Mouse (Mus musculus) embryonic facial prominence, embryonic 11.5 days (tissue): ENCODE measurements around the gene Sys1. TPM values are rescaled to one million over a fixed set of nuclear protein-coding genes. Genes with fewer than 3 reads are reported as not detected.

ENCODE experiments used
- ATAC-seq: fragments of 200-750 bp; cut with Nextera tagmentation; replicated peaks from 2 replicates; pipeline ENCODE4 v1.8.0; 2017; ENCODE audit warnings: low read depth; ENCODE audit not compliant: insufficient number of reproducible peaks, low FRiP score, low TSS enrichment
- DNase-seq: peaks from one replicate; pipeline ENCODE4 v3.0.0-alpha.2; 2015; ENCODE audit warnings: low spot score
- H3K27ac ChIP-seq: fragments of 300-500 bp; sonication (generic); replicated peaks from 2 replicates; pipeline ENCODE4 v1.5.1; 2014; ENCODE audit warnings: mild to moderate bottlenecking, low read depth, low read length, control low read depth
- H3K27me3 ChIP-seq: fragments of 300-500 bp; sonication (generic); 2 replicates; pipeline ENCODE4 v1.6.1; 2014; ENCODE audit warnings: mild to moderate bottlenecking, low read length, moderate library complexity, mixed read lengths; ENCODE audit not compliant: control insufficient read depth, insufficient read depth
- H3K36me3 ChIP-seq: fragments of 300-500 bp; sonication (generic); replicated peaks from 2 replicates; pipeline ENCODE4 v1.6.1; 2014; ENCODE audit warnings: low read depth, mild to moderate bottlenecking, low read length, moderate library complexity, mixed read lengths; ENCODE audit not compliant: control insufficient read depth, insufficient read depth
- H3K4me1 ChIP-seq: fragments of 300-500 bp; sonication (generic); 2 replicates; pipeline ENCODE4 v1.6.1; 2014; ENCODE audit warnings: low read length, mixed read lengths; ENCODE audit not compliant: control insufficient read depth, insufficient read depth
- H3K4me2 ChIP-seq: fragments of 300-500 bp; sonication (generic); 2 replicates; pipeline ENCODE4 v1.6.1; 2014; ENCODE audit warnings: low read depth, mild to moderate bottlenecking, control low read depth, low read length, moderate library complexity
- H3K4me3 ChIP-seq: fragments of 300-500 bp; sonication (generic); 2 replicates; pipeline ENCODE4 v1.5.1; 2014; ENCODE audit warnings: low read depth, low read length, control low read depth
- H3K9ac ChIP-seq: fragments of 300-500 bp; sonication (generic); replicated peaks from 2 replicates; pipeline ENCODE4 v1.6.1; 2014; ENCODE audit warnings: mild to moderate bottlenecking, control low read depth, low read length
- H3K9me3 ChIP-seq: fragments of 300-500 bp; sonication (generic); replicated peaks from 2 replicates; pipeline ENCODE4 v1.6.1; 2016; ENCODE audit warnings: mild to moderate bottlenecking, low read length, inconsistent platforms, mixed read lengths; ENCODE audit not compliant: control insufficient read depth
- WGBS: fragments of 180-500 bp; shearing (Covaris S2); extraction: QIAGEN DNeasy Blood & Tissue Kit; methylation state at CpG from one replicate; pipeline ENCODE4 v1.1.7; 2014; 5-methylcytosine and 5-hydroxymethylcytosine counted together
- polyA plus RNA-seq: library from polyadenylated mRNA; unstranded; fragments of >200 nt; fragmentation: Nextera tagmentation; extraction: Ambion mirVana; gene quantifications from 2 replicates; pipeline ENCODE4 v1.2.1, GENCODE M21; 2014

The Sys1 gene
- polyA plus RNA-seq, 1 experiment from 2014 or later = 53.3 TPM

DNA sequence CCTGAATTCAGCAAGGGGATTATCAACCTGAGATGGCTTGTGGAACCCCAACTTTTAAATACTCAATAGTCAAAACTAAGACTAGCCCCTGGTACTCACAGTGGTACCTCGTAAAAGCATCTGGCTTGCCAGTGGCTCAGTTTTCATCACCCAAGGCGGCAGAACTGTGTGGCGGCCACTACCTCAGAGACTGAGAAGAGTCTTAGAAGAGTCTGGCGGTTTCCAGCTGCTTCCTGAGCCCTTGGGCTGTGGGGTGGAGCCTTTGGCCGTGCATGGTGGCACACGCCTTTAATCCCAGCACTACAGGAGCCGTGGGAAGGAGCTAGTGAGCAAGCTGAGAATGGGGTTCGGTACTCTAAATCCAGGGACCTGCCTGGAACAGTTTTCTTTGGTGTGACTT lies 65.5 kb downstream of the Sys1 start:
- Histone ChIP-seq H3K4me1 (peaks cover 5% of the 10 kb centered on the region; the same call in 1 of the 2 replicates), H3K9me3 (no peaks in the 10 kb centered on the region), H3K27me3 (no peaks in the 10 kb centered on the region), H3K4me2 (no peak overlapping the region), H3K36me3 (no peaks in the 10 kb centered on the region), H3K27ac (no peak overlapping the region), H3K9ac (no peak overlapping the region), H3K4me3 (no peak overlapping the region)
- DNase-seq (no peak), ATAC-seq (no peak)
- 19% methylated on average over 8 of the region's 8 CpGs for WGBS

DNA sequence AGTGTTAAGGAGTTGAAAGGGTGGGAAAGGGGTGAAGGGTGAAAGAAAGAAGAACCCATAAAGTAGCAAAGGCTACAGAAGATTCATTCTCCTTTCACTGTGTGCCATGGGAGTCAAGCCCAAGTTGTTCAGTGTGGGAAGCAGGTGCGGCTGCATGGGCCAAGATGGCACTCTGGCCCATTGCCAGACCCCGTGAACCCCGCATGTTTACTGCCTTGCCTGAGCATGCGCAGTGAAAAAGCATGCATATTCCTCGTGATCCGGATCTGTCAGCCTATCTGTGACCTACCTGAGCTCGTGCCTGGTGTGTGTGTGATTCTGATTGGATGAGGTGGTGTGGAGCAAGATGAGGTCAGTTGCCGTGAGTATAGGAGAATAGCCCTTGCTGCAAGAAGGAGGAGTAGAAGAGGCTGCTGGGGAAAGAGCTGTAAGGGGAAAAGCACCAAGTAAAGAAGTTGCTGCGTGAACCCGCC lies 66.6 kb downstream of the Sys1 start:
- WGBS = 89% methylated on average over 10 of the region's 10 CpGs
- no peak for ATAC-seq
- H3K9ac ChIP-seq = no peak overlapping the region
- no peaks in the 10 kb centered on the region for H3K27me3 ChIP-seq
- no peaks in the 10 kb centered on the region for H3K36me3 ChIP-seq
- peaks cover 5% of the 10 kb centered on the region; the same call in 1 of the 2 replicates for H3K4me1 ChIP-seq
- no peak overlapping the region for H3K4me2 ChIP-seq
- no peak overlapping the region for H3K4me3 ChIP-seq
- DNase-seq = no peak
- no peak overlapping the region for H3K27ac ChIP-seq
- no peaks in the 10 kb centered on the region for H3K9me3 ChIP-seq

DNA sequence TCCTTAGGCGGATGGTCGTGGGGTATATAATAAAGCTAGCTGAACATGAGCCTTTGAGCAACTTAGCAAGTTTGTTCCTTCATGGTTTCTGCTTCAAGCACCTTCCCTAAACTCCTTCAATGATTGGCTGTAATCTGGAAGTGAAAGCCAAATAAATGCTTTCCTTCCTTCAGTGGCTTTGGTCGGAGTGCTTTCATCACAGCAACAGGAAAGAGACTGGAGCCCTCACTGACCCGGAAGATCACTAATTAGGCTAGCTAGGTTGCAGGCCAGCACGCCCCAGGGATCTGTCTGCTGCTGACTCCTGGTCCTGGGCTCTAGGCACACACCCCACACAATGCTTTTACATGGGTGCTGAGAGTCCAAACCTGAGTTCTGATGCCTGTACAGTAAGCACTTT lies 71.8 kb downstream of the Sys1 start:
- H3K4me2 ChIP-seq = no peak overlapping the region
- no peaks in the 10 kb centered on the region for H3K36me3 ChIP-seq
- 53% methylated on average over 5 of the region's 5 CpGs for WGBS
- no peak overlapping the region for H3K27ac ChIP-seq
- H3K9ac ChIP-seq = no peak overlapping the region
- H3K4me1 ChIP-seq = no peaks in the 10 kb centered on the region
- H3K4me3 ChIP-seq = no peak overlapping the region
- no peaks in the 10 kb centered on the region for H3K27me3 ChIP-seq
- H3K9me3 ChIP-seq = no peaks in the 10 kb centered on the region
- ATAC-seq (no peak), DNase-seq (no peak)

Other genes with a start within 250 kb of the Sys1 start
- not detected in 2 replicates for gene Wfdc15b, start 235.3 kb upstream of the Sys1 start, polyA plus RNA-seq
- gene Svs2, start 218.5 kb upstream of the Sys1 start, polyA plus RNA-seq = not detected in 2 replicates
- not detected in 2 replicates for gene Svs3b, start 200.3 kb upstream of the Sys1 start, polyA plus RNA-seq
- not detected in 2 replicates for gene Svs4, start 178.5 kb upstream of the Sys1 start, polyA plus RNA-seq
- not detected in 2 replicates for gene Svs3a, start 167.7 kb upstream of the Sys1 start, polyA plus RNA-seq
- not detected in 2 replicates for gene Svs6, start 140.2 kb upstream of the Sys1 start, polyA plus RNA-seq
- not detected in 2 replicates for gene Svs5, start 124.2 kb upstream of the Sys1 start, polyA plus RNA-seq
- gene Slpi, start 67.9 kb upstream of the Sys1 start, polyA plus RNA-seq = 0.32 and 0.79 TPM in 2 replicates
- not detected in 2 replicates for gene Rbpjl, start 53.8 kb upstream of the Sys1 start, polyA plus RNA-seq
- 1.2 and 1.3 TPM in 2 replicates for gene Matn4, start 51.8 kb upstream of the Sys1 start, polyA plus RNA-seq
- 19.2 and 24.1 TPM in 2 replicates for gene Sdc4, start 13.1 kb upstream of the Sys1 start, polyA plus RNA-seq
- 2.6 and 4.3 TPM in 2 replicates for gene Gm20458, start 4.0 kb downstream of the Sys1 start, polyA plus RNA-seq
- not detected in 2 replicates for gene Trp53tg5, start 16.8 kb downstream of the Sys1 start, polyA plus RNA-seq
- 1.6 and 4.2 TPM in 2 replicates for gene Dbndd2, start 29.1 kb downstream of the Sys1 start, polyA plus RNA-seq
- 38.4 and 43.3 TPM in 2 replicates for gene Pigt, start 40.6 kb downstream of the Sys1 start, polyA plus RNA-seq
- 47.1 and 52.2 TPM in 2 replicates for gene Wfdc2, start 105.4 kb downstream of the Sys1 start, polyA plus RNA-seq
- not detected in 2 replicates for gene Spint3, start 116.5 kb downstream of the Sys1 start, polyA plus RNA-seq
- gene Wfdc6a, start 128.5 kb downstream of the Sys1 start, polyA plus RNA-seq = not detected in 2 replicates
- gene Eppin, start 136.6 kb downstream of the Sys1 start, polyA plus RNA-seq = not detected in 2 replicates
- not detected in 2 replicates for gene Wfdc6b, start 156.6 kb downstream of the Sys1 start, polyA plus RNA-seq
- not detected in 2 replicates for gene Wfdc8, start 156.7 kb downstream of the Sys1 start, polyA plus RNA-seq
- gene Wfdc16, start 181.8 kb downstream of the Sys1 start, polyA plus RNA-seq = not detected in 2 replicates
- not detected in 2 replicates for gene Wfdc10, start 199.1 kb downstream of the Sys1 start, polyA plus RNA-seq
- gene Wfdc9, start 199.6 kb downstream of the Sys1 start, polyA plus RNA-seq = not detected in 2 replicates
- gene Wfdc11, start 217.1 kb downstream of the Sys1 start, polyA plus RNA-seq = not detected in 2 replicates
- not detected in 2 replicates for gene Wfdc13, start 228.1 kb downstream of the Sys1 start, polyA plus RNA-seq
- gene Spint4, start 241.5 kb downstream of the Sys1 start, polyA plus RNA-seq = not detected in 2 replicates